Mouse (Mus musculus) testis, postnatal 10 days (tissue): Measurements from ENCODE around the gene Ttc27.

ENCODE experiments used
- DNase-seq: peaks from one replicate; pipeline ENCODE4 v3.0.0; 2021; ENCODE audit warnings: low spot score

Gene Ttc27

GRCm38 (mm10) chr17:74842603-74843002 is 125.1 kb downstream of the Ttc27 start:
- no peak for DNase-seq

DNA sequence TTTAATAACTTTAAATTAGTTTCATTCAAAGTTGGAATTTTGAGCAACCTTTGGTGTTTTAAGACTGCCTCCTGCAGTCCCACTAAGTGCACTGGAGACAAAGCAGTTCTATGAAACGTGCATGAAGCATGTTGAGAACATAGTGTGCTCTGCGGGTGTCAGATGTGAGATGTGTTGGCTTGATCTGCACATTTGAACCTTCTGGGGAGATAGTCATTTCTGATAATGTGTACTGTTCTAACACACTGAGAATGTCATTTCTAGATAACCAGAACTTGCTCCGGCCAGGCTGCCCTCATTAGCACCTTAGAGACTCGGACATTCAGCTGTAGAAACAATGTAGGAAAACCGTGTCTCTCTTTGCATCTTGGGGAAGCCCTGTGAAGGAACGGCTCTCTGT is 126.0 kb downstream of the Ttc27 start:
- DNase-seq = no peak

GRCm38 (mm10) chr17:74846031-74846891 is 128.7 kb downstream of the Ttc27 start:
- no peak for DNase-seq

GRCm38 (mm10) chr17:74850216-74850615 is 132.7 kb downstream of the Ttc27 start:
- no peak for DNase-seq

GRCm38 (mm10) chr17:74859298-74859697 is 141.8 kb downstream of the Ttc27 start:
- DNase-seq = no peak

DNA sequence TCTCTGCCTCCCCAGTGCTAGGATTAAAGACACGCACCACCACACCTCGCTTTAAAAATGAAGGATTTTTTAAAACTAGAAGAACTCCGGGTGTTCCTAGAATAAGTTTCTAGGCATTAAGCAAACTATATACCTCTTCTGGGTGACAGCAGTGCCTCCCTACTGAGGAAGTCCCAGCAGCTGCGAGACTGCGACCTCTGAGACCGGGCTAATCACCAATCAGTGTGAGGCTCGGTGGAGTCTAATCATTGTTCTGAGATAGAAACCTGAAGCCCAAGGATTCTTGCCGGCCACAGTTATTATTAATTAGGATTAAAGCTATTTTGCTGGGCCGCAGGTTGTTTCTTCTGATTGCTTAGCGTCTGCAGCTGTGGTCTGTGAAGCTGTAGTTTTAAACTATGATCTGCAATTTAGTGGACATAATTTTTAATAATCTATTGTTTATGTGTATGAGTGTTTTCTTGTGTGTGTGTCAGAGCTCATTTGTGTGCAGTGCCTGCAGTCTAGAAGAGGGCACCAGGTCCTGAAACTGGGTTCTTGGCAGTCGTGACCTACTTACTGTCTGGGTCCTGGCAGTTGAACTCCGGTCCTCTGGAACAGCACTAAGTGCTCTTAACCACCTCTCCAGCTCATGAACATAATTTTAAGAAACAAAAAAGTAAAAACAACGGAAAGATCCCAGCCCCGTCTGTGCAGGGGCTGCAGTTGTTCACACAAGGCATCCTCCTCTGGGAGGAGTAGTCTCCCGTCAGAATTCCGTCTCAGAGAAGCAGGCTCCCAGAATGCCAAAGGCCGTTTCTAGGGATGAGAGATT is 142.9 kb downstream of the Ttc27 start:
- DNase-seq = no peak

- no peak for DNase-seq
Observed at GRCm38 (mm10) chr17:74863845-74864244, 146.3 kb downstream of the Ttc27 start.

DNA sequence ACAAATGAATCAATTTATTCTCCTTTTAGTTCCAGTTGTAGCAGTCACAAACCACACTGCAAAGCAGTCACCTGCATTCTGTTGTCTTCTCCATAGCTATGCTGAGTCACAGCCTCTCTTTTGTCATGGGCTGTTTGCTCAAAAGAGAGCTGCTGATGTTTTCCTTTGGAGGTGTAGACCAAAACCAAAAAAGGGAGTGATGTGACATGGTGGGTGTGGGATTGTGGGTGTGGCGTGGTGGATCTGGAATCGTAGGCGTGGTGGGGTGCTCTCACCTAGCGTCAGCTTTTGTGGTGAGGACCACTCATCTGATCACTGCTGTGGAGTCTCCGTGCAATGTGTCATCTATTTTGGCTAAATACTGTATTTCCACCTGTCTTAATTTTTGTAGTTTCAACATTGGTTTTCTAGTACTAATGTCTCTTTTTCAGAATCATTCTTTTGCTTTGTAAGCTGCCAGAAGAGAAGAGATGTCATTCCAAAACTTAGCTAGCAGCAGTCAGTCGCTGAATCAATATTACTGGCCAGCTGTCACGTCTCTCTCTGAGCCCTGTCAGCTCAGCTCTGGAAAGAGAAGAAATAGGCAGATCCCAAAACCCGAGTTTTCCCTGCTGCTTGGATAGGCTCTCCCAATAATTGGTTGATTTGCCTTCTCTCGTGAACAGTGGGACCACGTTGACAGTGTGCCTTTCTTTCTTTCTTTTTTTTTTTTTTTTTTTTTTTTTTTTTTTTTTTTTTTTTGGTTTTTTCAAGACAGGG is 147.4 kb downstream of the Ttc27 start:
- DNase-seq = no peak

GRCm38 (mm10) chr17:74865694-74866564 is 148.4 kb downstream of the Ttc27 start:
- no peak for DNase-seq

DNA sequence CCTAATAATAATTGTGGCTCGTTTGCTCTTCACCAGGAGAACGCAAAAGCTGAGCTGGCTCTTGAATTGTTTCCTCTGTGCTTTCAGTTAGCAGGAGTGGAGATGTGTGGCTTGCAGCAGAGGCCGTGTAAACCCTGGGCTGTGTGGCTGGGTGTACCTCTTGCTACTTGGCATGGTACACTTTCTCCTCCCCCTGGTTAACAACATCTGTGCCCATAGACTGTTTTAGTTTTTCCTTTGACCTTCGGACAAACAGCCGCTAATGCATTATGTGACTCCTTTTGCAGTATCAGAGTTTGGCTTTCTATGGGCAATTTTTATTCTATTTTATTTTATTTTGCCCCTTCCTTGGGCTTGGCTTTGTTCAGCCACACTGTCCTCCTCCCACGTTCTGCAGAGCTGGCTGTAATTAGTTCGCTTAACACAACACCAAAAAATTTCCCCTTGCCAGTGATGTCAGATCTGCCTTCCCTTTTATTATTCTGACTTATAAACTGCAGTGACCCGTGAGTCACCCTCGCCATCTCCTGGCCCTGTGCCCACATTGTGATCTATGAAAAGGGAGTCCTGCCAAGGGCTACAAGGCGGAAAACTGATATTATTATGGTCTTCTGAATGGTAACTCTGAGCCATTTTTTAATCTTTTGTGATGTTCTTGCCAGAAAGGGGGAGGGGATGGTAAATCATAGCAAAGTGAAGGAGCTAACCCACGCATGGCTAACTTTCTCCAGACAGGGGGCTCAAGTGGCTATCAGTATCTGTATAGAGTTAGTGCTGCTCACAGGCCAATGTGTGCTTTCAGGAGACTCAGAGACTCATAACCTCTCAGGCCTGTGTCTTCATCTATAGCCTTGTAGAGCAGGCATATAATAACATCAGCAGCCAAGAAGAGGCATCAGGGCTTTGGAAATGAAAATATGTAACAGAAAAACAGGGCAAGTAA is 149.3 kb downstream of the Ttc27 start:
- peak; percentile 89 for DNase-seq

DNA sequence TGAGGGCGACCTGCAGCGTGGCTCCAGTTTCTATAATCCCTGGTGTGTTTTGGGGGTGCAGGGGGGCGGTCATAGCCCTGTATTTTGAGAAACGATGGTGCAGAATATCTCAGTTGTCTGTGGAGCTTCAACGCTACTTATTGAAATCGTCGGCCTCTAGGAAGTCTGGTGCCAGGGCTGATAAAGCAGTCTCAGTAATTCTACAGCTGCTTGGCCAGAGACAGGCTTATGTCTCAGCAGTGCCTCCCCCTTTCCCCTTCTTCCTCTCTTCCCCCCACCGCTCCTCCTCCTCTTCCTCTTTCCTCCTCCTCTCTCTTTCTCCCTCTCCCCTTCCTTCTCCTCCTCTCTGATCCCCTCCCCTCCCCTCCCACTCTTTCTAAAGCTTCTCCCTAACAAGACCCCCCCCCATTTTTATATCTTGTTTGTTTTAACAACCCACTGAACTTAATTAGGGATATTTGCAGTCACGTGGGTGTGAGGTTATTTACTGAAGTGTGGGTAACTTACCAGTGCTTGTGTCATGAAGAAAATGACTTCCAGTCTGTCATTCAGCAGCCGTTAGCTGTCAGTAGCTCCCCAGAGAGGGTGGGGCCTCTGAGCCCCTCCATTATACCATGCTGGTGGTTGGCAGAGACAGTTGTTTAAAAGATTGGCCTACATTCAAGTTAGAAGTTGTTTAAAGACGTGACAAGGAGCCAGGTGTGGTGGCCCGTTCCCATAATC is 150.8 kb downstream of the Ttc27 start:
- no peak for DNase-seq

GRCm38 (mm10) chr17:74869556-74869955 is 152.0 kb downstream of the Ttc27 start:
- no peak for DNase-seq

- no peak for DNase-seq
Observed at GRCm38 (mm10) chr17:74870177-74871160, 152.9 kb downstream of the Ttc27 start.

DNA sequence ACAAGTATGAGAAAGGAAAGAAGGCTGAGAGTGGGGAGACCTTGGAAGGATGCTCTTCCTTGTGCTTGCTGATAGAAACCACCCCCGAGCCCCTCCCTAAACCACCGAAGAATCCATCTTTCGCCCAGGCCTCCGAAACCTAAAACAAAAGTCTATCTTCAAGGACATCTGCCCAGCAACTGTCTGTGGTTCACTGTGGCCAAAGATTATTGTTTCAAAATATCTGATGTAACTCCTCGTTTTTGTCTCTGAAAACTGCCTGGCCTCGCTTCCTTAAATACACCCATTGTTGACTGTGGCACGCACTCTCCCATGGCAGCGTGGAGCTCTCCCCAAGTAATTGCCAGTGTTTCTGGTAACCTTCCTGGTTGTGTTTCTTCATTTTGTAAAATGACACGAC is 155.0 kb downstream of the Ttc27 start:
- DNase-seq = no peak

- no peak for DNase-seq
Observed at GRCm38 (mm10) chr17:74873756-74874155, 156.2 kb downstream of the Ttc27 start.

- peak; percentile 34 for DNase-seq
Observed at GRCm38 (mm10) chr17:74875740-74876139, 158.2 kb downstream of the Ttc27 start.

- DNase-seq = peak; percentile 12
Observed at GRCm38 (mm10) chr17:74876954-74877353, 159.4 kb downstream of the Ttc27 start.

DNA sequence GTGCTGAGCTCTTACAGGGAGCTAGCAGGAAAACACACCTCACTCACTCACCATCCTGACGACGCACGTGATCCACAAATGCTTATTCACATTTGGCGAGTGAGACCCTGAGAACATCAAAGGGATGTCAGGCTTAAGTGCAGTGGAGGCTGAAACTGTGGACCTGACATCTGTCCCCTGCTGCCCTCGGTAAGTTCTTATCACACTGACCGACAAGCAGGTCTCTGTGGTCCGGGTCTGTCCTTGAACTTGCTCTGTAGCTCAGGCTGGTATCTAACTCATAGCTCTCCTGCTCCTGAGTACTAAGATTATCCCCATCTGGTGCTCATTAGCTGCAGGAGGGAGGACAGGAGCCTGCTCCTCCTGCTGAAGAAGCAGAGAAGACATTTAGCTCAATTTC is 162.2 kb downstream of the Ttc27 start:
- peak; percentile 34 for DNase-seq
